Mouse (Mus musculus) spleen, adult 12 weeks (tissue): ENCODE data around the gene Rsph10b.

Experiments
- DNase-seq: peaks from one replicate; pipeline ENCODE4 v3.0.0; 2022; ENCODE audit warnings: low spot score

The Rsph10b gene

DNA sequence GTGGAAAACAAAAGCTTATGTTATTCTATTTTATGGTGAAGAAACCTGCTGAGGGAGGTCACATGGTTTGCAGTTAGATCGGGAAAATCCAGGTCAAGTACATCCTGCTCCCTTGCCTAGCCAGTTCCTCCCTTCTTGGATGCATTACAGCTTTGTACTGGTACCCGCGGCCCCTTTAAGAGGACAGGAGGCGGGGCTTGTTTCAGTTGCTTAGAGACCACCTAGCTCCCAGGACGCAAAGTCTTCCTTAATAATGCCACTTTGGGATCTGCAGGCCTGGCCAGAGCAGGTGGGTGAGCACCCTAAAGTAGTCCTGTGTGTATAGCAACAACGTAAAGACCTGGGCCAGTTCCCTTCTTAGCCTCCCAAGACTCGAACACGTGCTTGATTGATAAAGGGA, at the start of gene Rsph10b:
Gene Rsph10b (plus strand): TSS at position 205 of the 400 bp plus-strand sequence.
- no peak for DNase-seq

DNA sequence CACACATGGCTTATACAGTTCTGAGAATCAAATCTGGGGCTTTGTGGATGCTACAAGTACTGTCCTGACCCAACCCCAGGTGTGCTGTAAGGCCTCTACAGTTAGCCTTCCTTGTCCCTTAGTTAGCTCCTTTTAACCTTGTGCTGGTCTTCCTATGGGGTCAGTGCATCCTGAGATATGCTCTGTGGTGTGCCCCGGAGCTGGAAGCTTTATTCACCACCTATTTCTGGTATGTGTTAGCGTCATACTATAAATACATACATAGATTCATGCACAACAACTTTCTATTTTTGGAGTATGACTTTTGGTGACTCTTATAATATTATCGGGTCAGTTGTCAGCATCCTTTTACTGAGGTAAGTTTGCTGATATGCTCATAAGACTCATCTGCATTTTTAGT, 47.6 kb upstream of the Rsph10b start:
- DNase-seq = no peak

DNA sequence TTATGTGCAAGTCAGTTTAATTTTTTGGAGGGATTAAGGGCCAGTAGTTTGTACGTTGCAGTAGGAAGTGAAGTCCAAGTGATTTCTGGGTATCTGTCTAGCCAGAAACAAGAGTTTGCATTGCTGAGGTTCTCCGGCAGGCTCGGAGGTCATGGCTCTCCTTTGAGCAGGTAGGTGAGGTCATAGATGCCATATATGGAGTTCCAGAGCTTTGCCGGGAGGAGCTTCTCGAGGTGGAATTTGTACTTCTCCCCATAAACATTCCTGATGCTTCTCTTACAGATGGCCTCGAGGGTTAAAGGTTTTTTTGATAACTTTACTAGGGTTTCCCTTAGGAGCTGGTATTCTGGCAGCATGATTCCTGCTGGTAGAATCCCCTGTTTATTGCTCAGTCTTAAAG, 42.1 kb upstream of the Rsph10b start:
- no peak for DNase-seq

DNA sequence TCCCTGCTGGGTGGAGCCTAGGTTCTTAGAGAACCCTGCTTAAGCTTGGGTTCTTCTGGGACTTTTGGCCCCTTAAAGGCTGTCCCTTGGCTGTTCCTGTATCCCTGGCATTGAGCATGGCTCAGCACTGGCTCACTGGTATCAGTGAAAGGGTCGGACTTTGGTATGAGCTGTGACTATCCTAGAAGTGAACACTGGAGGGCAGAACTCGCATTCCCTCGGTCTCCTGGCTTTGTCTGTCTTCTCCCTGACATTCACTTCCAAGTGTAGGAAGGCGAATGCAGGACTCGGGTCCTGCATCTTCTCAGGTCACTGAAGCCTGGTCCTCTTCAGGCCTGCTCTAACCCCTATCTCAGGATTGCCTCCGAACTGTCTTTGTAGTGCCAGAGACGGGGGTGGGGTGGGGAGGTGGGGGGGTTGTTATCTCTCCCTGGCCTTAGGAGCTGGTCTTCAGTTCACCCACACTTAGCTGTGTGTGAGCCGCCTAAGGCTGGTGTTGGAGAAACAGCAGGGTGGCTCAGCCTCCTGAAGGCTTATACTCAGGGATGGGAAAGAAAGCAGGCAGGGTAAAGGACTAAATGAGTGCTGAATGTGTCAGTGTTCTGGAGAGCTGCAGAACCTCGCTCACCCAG, 40.5 kb upstream of the Rsph10b start:
- no peak for DNase-seq

DNA sequence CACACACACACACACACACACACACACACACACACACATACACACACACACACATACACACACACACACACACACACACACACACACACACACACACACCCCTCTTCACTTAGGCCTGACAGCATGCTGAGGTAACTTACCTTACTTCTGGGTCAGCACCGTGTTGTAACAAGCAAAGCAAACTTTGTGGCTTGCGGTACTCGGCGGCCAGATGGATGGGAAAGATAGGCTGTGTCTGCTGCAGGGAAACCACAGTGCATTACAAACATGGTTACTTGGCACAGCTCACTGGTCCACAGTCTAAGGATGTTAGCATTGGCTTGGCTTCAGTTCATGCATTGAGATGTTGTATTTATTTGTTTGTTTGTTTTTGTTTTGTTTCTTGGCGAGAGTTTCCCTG, 39.4 kb upstream of the Rsph10b start:
- no peak for DNase-seq

DNA sequence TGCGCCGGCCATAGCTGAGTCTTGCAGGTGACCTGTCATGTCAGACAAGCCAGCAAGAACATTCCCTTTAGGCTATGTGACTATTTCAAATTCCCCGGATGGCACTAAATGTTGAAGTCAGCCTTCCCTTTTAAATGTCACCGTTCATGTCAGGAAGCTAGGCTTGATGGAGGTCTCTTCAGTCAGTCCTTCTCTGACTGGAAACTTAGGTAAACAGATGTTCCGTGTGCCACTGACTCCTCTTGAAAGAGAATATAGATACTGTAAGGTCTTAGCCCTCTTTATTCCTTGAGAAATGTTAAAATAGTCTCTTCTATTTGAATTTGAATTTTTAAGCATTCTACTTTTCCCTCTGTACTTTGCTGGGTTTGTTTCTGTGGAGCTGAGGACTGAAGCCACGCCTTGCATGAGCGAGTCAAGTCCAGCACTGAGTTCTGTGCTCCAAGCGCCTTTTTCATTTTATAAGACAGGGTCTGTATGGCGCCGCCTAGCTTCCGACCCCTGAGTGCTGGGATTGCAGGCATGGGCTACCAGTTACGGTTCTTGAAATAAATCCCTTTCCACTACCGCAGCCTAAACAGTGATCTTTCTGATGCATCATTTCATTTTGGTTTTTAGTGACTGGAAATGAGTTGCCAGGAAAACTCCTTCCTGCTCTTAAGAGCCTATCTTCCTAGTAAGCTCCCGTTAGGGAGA, 35.1 kb upstream of the Rsph10b start, which contains the start of gene Ankrd61:
Gene Ankrd61 (minus strand): TSS at position 51 of the 696 bp plus-strand sequence.
- DNase-seq = no peak

DNA sequence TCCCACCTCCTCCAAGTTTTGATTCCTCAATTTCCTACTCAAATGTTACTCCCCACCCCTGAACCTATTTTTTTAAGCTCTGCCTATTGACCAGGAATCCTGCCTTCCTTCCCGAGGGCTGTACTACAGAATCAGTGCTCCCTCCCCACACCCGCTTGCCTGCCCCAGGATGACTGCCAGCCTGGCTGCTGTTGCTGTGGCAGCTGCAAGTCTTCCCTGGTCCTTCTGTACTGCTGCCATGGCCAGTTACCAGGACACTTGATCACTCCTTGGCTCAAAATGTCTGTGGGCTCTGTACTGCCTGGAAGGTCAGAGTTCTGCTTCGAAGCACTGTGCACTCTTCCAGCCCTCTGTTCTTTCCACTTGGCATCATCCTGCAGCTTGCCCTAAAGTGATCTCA, 30.7 kb upstream of the Rsph10b start:
- DNase-seq = no peak

DNA sequence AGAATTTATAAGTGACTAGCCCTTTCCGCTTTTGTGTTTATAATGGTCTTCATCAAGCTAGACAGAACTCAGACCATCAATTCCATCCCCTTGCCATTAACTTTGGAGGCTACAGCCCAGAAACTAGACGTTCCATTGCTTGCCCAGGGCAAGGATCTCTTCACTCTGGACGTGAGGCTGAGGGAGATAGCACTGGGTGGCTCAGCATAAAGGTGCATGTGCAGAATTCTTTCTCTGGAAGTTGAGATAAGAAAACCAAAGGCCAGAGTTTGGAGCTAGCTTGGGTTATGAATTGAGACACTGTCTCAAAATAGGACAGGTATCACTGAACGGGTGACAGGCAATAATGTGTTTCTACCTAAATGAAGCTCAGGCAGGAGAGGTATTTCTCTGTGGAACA, 29.0 kb upstream of the Rsph10b start:
- no peak for DNase-seq

DNA sequence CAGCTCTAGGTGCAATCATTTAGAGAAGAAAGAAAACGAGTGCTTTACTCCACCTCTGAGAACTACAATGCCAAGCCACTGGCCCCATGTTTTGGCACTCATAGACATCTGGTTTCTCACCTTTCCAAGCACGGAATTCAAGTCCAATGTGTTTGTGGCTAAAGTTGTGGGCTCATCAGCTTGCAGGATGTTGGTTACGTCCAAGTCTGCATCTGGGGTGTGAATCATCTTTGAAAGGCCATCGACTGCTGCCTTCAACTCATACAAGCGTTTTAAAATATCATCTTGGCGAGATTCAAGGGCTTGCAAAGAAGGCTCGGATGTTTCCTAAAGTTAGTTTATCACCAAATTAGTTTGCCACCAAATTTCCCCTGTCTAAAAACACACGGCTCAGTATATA, 26.4 kb upstream of the Rsph10b start:
- DNase-seq = no peak

DNA sequence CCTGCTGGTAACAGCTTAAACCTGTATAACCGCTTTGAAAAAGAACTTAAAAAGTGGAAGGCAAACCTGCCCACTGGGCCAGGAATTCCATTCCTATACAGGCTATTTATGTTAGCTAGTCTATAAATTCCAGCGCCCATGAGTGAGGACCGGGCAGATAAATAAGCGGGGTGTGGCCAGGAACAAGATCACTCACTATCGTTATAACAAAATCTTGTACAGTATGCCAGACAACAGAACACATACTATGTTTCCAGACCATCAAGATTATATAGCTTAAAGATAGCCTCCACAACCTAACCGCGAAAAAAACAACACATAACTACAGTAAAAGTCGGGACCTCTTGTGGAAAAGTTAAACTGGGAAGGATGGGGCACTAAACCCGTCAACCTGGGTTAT, 23.9 kb upstream of the Rsph10b start:
- no peak for DNase-seq

DNA sequence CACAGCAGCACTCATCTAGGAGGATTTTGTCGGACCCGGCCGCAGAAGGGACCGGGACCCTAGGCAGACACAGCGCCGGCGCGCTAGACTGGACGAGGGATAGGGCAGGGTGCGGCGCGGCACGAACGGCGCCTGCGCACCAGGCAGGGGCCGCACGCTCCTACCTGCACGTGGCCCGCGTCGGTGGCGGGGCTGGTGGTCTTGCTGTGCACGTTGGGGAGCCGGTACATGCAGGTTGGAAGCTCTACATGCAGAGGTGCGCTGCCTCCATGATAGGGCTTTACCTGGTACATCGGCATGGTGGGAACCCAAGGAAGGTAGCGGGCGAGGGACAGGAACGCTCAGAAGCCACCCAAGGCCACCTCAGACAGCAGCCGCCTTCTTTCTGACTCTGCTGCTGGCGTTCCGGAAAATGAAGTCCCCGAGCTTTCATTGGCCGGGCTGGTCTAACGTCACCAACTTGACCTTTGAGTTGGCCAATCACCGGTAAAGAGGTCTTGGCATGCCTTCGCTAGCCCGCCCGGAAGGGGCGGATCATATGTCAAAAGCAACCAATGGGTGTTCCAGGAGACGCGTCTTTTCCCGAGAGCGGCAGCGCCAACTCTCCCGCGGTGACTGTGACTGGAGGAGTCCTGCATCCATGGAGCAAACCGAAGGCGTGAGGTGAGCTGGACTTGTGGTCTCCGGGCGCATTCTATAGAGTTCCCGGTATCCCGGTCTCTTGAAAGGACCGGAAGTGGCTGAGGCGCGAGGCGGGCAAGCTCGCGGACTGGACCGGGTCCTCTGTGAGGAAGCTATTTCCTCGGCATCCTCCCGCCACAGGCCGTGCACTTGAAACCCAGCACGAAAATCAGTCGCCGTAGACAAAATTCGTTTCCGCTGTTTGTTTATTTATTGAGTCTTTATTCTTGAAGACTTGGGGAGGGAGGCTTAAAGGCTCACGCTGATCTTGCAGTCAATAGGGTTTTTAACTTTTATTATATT, 23.1 kb upstream of the Rsph10b start, which contains the start of the genes Aimp2 and Pms2:
Gene Aimp2 (minus strand): TSS at position 431 of the 984 bp plus-strand sequence.
Gene Pms2 (plus strand): TSS at position 548 of the 984 bp plus-strand sequence.
- peak; percentile 92 for DNase-seq

DNA sequence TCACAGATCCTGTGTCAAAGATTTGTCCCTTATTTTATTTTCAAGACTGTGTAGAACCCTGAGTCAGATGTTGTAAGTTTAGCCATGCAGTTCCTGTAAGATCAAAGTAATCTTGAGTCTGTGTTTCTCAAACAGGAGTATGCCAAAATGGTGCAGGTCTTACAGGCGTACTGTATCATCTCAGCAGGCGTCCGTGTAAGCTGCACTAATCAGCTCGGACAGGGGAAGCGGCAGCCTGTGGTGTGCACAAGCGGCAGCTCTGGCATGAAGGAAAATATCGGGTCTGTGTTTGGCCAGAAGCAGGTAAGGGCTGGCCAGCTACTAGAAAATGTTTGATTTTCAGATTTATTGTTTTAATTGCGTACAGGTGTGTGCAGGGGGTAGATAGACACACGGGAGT, 16.6 kb upstream of the Rsph10b start:
- no peak for DNase-seq

DNA sequence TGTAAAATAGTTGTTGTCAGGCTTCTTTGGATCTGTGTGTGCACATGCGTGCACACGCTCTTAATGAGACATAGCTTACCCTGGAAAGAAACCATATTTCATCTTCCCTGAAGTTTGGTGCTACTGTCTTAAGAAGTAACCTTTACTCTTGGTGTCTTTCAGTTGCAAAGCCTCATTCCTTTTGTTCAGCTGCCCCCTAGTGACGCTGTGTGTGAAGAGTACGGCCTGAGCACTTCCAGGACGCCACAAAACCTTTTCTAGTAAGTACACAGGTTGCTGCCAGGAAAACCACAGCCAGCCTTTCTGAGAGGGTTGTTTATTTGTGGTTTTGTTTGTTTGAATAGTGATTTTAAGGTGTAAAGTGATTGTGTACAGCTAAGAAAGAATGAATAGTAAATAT, 15.4 kb upstream of the Rsph10b start:
- DNase-seq = peak; percentile 40

DNA sequence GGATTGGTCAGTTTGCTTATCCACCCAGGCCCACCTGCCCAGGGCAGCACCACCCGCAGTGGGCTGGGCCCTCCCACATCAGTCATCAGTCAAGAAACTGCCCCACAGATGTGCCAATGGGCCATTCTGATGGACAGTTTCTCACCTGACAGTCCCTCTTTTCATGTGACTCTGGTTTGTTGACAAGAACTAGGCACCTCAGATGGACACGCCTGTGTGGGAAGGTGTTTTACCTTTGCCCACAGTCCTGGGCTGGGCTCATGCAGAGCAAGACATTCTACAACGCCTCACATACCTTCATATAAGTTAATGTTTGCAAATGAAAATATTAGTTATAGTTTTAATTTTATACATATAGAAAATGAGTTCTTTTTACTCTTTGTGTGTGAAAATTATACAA, 14.7 kb upstream of the Rsph10b start:
- no peak for DNase-seq

DNA sequence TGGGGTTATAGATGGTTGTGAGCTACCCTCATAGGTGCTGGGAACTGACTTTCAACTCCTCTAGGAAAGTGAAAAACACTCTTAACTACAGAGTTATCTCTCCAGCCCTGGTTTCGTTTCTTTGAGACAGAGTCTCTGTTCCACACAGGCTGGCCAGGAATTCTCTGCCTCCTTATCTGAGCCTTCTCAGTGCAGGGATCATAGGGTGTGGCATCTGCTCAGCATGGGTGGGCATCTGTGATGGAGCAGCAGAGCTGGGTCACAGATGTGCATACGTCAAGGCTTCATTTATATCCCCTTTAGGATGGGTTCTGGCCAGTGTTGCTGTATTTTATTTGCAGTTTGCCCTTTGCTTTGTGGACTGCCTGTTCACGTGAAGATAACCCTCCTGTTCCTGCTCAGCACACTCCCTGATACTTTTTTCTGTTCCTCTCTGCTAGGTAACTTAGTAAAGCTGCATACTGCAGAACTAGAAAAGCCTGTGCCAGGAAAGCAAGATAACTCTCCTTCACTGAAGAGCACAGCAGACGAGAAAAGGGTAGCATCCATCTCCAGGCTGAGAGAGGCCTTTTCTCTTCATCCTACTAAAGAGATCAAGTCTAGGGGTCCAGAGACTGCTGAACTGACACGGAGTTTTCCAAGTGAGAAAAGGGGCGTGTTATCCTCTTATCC, 7.9 kb upstream of the Rsph10b start:
- peak; percentile 35 for DNase-seq

DNA sequence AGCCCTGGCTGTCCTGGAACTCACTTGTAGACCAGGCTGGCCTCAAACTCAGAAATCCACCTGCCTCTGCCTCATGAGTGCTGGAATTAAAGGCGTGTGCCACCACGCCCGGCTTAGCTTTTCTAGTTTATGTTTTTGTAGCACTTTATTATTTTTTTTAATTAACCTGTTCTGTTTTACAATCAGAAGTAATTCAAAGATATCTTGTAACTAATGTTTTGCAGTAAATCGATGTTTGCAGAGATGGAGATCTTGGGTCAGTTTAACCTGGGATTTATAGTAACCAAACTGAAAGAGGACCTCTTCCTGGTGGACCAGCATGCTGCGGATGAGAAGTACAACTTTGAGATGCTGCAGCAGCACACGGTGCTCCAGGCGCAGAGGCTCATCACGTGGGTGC, 5.0 kb upstream of the Rsph10b start, which contains the start of gene Gm42421:
Gene Gm42421 (plus strand): TSS at position 301 of the 400 bp plus-strand sequence.
- DNase-seq = no peak

DNA sequence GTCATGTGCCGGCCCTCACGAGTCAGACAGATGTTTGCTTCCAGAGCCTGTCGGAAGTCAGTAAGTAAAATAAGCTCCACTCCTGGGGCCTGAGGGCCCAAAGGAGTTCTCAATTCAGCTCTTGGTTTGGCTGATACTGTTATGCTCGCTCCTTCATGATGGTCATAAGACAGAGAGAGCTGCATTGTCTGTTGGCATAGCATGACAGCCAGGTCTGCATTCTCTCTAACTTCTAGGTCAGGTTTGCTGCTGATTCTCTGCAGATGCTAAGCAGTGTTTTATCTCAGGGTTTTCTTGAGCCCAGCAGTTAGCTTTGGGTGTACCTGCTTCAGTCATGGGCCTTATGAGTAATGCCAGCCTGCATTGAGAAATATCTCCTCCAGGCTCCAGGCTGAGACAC, 3.5 kb upstream of the Rsph10b start:
- no peak for DNase-seq

DNA sequence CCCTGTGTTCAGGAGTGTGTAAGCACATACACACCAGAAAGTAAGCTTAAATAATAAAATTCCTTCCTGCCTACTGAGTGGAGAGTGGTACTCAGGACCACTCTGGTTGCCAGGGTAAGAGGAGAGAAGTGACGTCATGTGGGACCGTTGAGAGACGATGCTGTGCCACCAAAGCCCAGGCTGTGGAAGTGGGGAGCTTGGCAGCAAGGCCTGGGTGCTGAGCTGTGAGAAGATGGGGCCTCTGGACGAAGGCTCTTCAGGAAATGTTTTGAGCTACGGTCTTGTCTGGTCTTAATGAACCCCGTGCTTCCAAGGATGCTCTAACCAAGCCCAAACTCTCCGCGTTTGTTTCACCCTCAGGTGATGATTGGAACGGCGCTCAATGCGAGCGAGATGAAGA, 2.2 kb upstream of the Rsph10b start:
- no peak for DNase-seq

DNA sequence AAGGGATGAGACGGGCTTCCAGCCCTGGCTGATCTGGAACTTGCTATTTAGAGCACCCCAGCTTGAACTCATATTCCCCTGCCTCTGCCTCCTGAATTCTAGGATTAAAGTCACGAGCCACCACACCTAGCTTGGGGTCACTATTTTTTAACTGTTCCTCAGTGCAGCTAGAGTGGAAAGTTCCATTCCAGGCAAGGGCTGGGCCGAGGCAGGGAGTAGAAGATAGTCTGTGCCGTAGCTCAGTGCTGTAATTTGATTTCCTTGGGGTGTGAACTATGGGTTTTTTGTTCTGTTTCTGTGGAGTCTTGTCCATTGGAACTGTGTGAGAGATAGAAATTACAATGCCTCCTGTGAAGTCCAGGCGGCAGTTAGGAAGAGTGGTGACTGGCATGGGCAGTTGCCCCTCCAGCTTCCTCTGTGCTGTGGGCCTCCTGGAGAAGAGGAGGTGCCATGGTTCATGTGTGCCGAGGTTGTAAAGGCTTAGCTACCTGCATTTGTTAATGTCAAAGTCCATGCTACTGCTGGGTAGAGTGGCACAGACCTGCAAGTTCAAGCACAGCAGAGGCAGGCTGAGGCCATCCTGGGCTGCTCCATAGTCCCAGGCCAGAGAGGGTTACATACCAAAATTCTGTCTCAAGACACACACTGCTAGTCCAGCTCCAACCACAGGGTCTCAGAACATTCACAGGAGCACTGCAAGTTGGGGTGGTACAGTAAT, 813 bp upstream of the Rsph10b start:
- DNase-seq = no peak

DNA sequence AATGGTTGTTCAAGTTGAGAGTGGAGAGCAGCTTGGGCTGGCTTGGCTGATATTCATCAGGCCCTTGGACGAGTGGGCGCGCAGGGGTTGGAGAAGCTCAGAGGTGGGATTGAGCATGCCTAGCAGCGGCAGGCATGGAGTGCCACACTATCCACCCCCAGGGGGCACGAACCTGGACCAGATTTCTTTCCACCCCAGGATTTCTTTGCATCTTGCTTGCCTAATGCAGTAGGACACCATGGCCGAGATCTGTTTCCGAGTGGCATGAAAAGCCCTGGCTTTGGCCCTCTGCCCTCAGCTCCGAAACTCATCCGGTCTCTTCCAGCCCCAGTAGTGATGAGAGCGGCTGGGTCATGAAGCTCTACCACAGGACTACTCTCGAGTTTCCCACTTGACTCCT, 579 bp downstream of the Rsph10b start:
- no peak for DNase-seq

DNA sequence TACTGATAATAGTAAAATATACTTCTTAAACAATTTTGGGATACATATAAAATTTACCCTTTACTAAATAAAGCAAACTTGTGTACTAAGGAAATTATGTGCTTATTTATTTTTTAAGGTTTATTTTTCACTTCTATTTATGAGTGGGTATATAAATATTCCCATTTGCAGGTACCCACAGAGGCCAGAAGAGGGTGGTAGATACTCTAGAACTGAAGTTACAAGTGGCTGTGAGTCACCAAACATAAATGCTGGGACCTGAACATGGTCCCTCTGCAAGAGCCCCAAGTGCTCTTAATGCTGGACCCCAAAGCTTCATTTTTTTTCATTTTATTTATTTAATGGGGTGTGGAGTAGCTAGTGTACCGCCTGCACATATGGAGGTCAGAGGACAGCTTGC, 1.0 kb downstream of the Rsph10b start:
- no peak for DNase-seq
